Mouse (Mus musculus) layer of hippocampus, adult 9-11 months (tissue): ENCODE measurements around the gene Nrg4.

ENCODE experiments used
- DNase-seq: peaks from one replicate; pipeline ENCODE4 v3.0.0; 2022

Gene Nrg4

DNA sequence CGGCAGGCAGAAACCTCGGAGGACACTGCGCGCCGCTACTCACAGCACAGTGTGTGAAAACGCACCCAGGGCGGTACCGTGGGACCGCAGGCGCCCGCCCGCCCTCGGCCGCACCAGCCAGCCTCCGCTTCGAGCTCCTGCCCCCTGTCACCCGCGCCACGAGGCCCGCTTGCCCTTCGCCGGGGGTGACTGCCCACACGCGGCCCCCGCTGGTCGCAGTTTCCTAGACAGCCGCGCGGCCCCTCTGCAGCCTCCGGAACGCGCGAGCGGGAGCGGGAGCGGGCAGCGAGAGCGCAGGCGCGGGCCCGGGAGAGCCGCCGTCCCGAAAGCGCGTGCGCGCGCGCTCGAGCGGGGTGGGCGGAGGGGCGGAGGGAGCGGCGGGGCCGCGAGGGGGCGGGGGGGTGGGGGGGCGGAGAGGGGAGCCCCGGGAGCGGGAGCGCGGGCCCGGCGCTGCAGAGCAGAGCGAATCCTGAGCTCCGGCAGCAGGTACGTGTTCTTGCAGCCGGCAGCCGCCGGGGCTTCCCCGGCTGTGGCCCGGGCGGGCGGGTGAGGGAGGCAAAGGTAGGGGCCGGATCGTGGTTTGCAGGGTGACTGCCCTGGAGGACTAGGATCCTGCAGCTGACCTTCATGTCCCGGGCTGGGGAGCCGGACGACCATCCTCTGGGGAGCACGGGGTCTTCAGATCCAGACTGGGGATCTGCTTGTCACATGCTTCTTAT is at the start of gene Nrg4, which contains the start of gene Tmem266:
TSS of gene Nrg4 (minus strand) at position 330 of the 719 bp plus-strand sequence.
TSS of gene Tmem266 (plus strand) at position 399 of the 719 bp plus-strand sequence.
- peak; percentile 63 for DNase-seq

DNA sequence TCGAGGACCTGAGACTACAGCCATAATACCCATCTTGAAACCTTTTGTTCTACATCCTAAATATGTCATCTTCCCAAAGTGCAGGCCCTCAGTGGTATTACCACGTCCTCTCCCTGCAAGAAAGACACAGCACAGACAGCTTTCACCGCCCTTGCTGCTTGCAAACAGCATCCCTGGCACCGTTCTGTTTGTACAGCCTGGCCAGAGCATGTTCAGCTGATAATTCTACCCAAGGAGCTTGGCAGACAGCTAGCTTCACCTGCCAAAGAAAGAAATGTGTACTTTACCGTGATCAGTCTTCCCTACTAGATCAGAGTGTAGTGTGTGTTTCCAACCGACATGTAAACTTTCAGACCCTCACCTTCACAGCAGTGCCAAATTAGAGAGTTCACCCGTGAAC is 45.3 kb upstream of the Nrg4 start:
- DNase-seq = no peak

DNA sequence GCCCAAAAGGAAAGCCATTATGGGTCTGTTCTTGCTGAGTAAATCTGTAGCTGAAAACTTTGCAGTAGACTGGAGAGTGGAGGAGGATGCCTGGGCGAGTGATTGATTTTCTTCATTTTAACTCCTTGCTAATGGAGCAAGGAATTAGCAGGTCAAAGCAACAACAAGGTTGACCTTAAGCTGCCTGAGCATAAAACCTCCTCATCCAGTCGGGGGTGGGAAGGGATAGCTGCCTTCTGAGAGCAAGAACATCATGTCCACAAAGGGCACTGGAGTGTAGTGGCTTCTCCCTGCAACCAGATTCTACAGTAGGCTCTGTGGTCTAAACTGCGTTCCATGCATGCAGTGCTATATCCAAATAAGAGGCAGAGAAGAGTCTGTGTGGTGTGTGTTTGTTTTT is 41.4 kb upstream of the Nrg4 start:
- no peak for DNase-seq

DNA sequence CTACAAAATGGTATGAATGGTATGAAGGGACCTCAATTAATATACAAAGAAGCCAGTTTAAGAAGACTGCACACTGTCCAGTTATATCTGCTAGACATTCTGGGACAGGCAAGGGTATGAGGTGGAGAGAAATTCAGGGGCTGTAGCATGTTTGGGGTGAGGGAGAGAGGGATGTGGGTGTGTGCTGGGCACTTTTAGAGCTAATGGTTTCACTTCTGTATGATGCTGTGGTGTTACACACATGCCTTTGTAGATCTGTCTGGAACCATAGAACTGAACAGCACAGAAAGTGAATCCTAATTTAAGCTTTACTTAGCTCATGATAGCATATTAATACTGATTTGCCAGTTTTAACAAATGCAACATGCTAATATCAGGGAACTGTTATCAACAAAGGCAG is 37.1 kb upstream of the Nrg4 start:
- no peak for DNase-seq

DNA sequence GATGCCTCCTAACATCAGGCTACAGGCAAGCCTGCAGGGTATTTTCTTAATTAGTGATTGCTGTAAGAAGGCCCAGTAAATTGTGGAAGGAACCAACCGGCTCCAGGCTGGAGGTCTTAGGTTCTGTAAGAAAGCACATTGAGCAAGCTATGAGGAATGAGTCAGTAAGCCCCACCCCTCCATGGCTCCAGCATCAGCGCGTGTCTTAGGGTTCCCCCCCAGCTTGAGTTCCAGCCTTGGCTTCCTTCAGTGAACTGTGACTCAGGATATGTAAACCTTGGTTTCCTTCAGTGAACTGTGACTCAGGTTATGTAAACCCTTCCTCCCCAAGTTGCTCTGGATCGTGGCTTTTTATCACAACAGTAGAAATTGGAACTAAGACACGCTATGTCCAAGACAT is 35.3 kb upstream of the Nrg4 start:
- DNase-seq = no peak

DNA sequence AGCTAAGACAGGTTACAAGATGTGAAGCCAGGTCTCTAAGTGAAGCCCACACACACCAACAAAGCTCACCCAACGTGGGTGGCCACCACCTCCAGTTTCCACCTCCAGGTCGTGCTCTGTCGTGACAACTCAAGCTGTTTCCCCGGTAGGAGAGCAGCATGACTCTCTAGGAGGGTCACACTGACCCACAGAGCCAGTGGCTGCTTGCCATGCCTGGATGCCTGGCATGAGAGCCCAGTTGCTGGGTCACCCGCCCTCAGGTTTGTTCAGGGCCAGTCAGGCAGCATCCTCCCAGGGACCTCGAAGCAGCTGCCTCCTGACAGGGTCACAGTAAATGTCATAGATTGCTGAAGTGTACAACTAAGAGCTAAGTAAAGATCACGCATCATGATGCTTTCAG is 34.2 kb upstream of the Nrg4 start:
- DNase-seq = no peak

DNA sequence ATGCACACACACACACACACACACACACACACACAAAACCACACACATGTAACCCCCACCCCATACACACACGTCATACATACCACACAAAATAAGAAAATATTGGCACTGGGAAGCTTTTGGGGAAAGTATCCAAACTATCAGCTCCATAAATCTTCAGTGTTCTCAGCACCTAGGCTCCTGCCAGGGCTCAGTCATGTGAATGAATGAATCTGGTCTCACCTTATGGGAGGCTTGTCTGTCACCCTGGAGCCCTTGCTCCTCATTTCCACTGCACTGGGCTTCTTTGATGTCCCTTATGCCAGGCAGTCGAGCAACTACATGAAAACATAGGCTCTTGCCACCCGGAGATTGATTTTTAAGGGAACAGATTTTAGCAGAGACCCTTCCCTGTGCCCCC is 33.7 kb upstream of the Nrg4 start:
- no peak for DNase-seq

DNA sequence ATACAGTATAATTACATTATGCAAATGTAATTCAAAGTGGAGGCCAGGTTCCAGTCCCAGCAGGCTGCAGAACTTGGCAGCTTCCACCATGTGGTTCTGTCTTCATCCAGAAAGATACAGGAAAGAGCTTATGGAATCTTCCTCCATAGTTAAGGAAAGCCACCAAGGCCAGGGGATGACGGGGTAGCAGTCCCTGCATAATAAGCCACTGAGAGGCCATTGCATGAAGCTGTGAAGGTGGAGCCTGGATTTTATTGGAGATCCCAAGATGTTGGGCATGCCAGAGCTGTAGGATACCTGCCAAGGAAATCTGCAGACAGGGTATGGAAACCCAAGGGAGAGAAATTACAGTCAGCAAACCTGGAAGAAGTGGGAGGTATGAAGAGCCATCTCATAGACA is 30.5 kb upstream of the Nrg4 start:
- DNase-seq = no peak

DNA sequence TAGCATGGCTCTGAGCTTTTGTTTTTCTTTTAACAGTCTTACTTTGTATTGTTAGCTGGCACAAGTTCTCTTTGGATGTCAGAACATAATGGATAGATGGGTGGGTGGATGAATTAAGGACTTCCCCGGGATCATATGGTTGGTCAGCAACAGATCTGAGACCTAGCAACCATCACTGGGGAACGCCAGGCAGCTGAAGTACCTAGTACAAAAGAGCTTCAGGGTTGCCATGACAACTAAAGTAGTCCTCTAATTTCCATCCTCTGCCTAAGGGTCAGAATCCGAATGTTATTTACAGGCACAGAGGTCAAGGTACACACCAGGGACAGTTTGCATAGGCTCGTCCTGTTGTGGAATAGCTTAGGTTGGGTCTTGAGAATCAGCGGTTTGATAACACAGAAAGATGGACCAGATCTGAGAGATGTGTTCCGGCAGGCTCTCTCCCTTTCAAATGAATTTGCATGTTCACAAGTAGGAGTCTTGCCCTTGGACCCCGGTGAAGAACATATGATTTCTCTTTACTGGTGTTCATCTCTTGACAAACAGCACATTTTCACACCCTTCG is 28.7 kb upstream of the Nrg4 start:
- no peak for DNase-seq

DNA sequence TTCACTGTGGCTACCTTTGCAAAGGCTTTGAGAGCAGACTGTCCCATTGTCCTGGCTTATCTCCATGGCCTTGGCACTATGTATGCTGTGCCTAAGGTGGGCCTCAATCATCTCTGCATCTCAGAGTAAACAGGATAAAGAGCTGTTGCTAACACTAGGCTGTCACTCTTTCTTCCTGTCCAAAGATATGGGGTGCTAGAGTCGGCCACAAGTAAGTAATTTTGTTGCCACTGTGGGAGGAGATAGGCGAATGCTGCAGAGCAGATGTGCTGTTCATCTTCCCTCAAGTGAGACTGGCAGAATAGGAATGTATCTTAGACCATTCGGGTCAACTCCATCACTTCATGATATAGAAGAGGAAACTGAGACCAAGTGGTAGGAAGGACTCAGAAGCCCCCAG is 28.0 kb upstream of the Nrg4 start:
- no peak for DNase-seq

DNA sequence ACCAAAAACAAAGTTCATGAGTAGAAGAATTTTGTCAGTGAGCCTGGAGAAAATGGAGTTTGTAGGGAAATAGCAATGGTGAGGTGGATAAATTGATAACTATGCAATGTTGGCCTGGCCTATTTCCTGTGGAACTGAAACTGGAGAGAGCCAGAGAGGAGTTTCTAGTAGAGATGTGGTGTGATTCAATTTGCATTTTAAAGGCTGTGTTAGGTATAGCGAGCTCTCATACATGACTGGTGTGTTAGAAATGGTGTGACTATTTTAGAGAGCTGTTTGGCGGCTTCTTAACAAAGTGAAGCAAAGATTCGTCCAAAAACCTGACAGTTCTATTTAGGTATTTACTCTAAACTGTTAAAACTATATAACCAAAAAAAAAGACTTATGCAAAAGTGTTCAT is 22.0 kb upstream of the Nrg4 start:
- no peak for DNase-seq

DNA sequence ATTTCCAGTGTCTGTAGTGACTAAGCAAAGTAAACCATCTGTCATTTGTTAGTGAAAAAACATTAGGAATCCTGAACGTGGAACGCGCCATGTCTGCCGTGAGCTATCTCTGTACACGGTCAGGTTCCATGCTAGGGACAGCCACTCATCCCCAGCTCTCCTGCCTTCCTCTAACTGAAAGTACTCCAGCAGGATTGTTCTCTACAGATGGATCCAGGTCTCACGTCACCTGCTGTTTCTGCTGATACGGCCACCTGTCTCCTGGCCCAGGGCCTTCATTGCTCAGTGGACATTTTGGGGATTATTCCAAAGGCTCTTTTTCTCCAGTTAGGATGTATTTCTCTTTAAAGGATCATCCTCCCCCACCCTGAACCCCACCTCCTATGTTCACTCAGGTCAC is 18.7 kb upstream of the Nrg4 start:
- no peak for DNase-seq

DNA sequence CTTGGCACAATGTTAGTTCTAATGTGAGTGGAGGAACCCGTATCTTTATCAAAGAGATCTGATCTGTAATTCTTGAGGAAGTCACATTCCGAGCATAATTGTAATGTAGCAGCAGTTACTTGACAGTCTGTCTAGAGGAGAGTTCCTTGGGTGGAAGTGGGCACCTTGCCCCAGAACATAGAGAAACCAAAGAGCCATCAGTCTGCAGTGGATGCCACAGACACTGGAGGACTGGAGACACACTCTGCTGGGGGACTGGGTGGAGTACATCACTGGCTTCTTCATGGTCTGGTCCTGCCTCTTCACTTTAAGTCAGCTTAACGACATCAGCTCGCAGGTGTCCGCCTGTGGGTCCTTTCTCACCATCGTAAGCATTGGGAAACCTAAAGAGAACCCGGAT is 17.5 kb upstream of the Nrg4 start:
- DNase-seq = no peak

DNA sequence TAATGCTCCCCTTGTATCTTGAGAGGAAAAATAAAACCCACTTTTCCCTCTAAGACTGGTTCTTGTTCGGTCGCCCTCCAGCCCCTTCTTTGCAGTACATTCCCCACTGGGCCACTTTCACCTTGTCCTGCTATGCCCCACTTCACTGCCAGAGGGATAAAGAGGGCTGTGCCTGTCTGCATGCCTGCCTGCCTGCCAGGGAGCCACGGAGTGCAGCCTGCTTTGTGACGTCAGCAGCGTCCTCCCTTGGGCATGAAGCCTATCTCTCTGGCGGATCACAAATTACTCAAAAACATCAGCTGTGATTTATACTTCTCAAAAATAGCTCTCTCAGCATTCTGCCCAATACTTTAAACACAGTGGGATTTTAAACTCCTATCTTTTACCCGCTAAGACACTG is 6.3 kb upstream of the Nrg4 start:
- peak; percentile 22 for DNase-seq

DNA sequence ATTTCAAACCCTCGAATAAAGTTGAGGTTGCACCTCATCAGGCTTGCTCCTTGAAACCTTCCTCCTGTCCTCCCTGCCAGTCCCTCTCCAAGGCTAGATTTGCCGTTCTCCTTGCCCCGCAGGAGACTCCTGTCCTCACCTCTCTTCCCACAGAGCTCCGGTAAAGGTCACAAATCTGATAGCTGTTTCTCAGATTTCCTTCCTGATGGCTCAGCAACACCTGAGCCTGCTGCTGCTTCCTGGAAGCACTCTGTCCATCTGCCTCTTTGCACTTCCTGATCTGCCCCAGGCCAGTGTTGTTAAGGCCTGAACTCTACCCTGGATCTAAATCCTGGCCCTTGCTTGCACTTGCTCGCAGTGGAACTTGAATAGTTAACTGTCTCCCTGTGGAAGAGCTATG is 5.8 kb upstream of the Nrg4 start:
- no peak for DNase-seq

DNA sequence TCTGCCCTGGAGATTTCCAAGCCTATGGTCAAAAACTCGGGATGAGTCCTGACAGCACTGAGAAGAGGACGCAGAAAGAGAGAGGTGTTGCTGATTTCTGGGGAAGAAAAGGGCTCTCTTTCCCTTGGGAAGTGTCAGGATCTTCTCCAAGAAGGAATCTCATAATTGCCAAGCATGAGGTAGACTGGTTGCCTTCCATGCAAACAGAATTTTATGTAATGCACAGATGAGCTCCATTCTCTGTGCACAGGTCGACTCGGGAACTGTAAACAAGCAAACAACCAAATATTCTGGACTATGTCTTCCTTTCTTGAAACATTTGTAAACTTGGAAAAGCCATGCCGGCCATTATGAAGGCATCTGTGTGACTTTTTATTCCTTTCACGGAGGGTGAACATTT is 2.8 kb upstream of the Nrg4 start:
- DNase-seq = no peak

DNA sequence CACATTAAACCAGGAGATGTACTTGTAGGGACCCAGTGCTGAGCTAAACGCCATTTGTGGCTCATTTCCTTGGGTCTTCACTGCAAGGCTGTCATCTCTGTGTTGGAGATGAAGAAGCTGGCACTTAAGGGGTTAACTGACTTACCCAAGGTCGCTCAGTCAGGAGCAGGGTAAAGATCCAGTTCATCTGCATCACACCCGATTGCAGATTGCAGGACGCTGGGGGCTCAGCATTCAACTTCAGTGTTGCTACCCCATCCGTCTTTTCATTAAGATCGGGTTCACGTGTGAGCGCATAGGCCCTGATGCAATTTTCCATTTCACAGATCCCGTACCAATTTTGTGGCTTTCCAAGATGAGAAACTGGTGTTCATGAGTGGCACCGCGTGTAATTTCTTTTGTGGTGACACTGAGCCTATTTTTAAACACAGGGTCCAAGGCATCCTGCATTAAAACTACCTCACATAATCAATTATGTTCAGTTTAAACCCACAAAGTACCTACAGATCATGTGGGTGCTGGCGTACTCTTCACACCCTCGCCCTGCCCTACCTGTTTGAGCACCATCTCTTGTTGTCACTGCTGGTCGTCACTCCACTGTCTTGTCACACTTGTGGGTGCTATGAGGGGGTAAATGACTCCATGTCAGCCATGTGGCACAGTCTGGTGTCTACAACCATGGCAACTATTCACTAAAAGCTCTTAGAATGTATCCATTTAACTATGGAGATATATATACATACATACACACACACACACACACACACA is 1.7 kb upstream of the Nrg4 start:
- no peak for DNase-seq

DNA sequence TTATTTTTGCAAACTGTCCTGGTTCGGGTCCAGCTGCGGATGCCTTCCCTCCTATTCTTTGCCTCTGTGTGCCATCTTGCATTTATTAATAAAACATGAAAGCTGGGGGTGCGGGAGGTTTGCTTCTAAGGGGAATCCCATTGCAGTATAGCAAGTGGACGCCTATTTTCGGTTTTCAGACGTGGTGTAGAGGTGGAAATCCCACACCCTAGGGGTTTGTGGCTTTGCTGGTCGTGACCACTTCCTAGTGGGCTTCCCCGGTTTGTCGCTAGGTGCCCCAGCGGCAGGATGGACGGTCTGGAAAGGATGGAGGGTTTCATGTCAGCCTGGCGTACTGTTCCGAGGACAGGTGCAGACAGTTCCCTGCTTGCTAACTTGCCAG is 581 bp upstream of the Nrg4 start:
- DNase-seq = no peak

DNA sequence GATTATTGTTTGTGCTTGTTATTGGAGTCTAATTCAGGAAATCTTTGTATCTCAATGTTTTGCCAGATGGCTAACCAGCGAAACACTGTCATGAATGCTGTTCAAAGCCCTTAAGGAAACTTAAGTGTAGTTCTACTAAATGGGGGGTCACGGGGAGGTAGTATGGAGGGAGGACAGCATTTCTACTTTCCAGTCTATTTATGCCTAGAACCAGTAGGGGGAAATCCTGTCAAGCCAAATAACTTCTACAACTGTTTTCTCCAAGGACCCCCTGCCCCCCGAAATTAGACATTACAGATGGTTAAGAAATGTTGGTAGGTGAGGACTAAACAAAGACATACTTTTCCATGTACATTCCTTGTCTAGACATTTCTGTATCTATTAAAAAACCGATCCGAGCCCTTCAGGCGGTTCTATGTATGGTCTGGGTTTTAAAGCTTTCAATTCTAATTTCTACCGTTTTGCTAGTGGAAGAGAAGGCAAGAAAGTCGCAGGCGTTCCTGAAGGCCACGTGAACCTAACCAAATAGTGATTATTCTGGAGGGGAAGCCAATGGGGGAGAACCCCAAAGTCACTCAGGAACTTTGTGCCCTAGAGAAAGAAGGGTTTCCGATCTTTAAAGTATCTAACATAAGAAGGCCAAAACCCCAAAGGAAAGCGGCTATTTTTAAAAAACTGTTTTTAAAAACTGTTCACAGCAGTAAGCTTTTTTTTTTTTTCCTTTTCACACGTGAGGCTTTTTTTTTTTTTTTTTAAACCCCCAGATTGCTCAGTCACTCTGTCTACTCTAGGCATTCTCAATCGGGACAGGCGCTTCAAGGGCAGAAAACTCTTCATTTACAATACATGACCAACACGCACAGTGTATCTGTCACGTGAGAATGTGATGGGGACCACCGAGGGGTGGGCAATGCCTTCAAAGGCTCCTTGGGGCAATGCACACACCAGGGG is 805 bp downstream of the Nrg4 start:
- DNase-seq = no peak

DNA sequence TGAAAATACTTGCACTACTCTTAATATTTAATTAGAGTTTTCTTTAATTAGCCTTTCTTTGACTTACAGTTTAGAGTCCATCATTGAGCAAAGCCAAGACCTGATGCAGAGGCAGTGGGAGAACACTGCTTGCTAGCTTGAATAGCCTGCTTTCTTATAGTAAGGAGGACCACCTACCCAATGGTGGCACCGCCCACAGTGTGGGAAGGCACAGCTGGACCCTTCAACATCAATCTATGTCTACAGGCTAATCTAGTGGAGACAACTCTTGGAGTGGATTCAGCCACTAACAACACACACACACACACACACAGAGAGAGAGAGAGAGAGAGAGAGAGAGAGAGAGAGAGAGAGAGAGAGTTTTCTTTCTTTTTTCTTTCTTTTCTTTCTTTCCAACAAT is 1.6 kb downstream of the Nrg4 start:
- no peak for DNase-seq

DNA sequence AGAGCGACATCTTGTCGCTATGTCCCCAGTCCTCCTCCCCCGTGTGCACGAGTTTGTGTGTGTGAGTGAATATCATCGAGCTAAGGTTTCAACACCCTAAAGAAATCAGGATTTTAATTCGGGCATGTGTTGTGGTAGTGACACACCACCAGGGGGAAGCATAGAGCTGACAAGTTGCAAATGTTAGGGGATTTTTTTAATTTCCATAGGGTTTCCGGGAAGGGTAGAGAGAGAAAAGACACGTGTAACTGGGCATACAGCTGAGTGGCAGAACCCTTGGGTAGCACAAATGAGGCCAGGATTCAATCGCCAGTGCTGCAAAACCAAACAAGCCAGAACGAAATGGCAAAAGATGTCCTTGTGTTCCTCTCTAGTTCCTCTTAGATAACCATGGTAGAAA is 2.1 kb downstream of the Nrg4 start:
- no peak for DNase-seq

DNA sequence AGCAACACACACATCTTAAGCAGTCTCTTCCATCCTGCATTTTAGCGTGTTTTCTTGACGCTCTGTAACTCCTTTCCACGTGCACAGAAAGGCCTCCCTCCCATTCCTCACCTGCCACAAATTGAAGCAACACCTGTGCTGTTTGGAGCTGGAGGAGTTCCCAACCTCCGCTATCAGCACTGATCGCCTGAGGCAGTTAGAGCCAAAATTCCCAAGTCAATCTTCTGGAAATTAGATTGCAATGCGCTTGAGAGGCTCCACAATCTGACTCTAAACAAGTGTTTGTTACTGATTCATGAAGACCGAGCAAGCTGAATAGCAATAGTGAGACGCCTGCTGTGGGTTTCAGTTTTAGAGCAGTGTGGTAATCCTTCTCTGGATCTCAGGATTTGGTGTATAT is 2.6 kb downstream of the Nrg4 start:
- no peak for DNase-seq

DNA sequence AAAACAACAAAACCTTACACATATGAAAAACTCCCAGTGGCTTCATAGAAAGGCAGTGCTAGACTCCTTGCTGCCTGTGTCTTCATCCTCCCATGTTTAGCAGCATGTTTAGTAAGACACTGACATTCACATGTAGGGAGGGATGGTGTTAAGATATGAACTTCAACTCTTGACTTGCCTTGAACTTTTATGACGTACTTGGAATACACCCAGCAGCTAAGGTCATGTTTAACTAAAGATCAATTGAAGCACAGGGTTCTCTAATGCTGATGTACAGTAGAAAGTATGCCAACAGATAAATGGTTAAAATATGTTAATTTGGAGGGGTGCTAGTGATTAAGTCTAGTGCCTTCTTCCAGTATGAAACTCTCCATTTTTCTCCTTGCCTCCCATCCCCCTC is 4.0 kb downstream of the Nrg4 start:
- no peak for DNase-seq
